Mouse (Mus musculus) telencephalon, adult 2 months (tissue): Measurements from ENCODE around the gene Dus2.

Experiments used
- DNase-seq: peaks from one replicate; pipeline ENCODE4 v3.0.0-alpha.2; 2011; ENCODE audit warnings: low read depth, low spot score

Dus2 gene

DNA sequence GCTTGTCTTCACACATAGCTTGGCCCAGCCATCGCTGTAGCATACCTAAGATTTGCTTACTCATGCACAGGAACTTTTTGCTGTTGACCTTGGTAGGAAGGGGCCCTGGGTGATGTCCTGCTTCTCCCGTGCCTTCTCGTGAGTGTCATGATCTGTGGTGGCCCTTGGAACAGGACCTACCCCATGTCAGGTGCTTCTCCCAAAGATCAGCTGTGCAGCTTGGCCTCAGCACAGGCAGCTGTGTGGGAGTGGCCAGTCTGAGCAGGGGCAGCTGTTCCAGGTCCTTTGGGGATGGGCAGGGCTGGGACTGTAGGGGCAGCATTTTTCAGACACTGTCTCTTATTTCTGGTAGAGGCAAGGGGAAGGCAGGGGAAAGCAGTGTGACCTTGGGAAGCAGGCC lies 53.0 kb downstream of the Dus2 start:
- no peak for DNase-seq

- no peak for DNase-seq
These were observed 55.9 kb downstream of the Dus2 start for GRCm38 (mm10) chr8:106046872-106047559.

GRCm38 (mm10) chr8:106047854-106048630 lies 56.9 kb downstream of the Dus2 start:
- DNase-seq: no peak

DNA sequence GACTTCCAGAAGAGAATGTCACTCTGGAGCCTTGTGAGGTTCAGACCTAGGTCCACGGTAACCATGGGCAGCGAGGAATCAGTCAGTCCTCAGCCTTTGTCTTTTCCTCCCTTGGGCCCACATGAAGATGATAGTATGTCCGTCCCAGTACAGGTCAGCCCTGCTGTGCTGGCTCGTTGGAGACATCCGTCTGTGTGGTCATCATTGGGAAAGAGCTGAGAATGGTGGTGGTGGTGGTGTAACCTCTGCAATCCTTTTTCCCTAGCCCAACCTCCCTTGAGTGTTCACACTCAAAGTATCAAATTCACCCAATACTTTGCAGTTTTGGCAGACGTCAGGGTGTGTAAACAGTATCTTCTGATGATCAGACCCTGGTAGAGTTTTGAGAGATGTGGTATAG lies 58.7 kb downstream of the Dus2 start:
- no peak for DNase-seq

DNA sequence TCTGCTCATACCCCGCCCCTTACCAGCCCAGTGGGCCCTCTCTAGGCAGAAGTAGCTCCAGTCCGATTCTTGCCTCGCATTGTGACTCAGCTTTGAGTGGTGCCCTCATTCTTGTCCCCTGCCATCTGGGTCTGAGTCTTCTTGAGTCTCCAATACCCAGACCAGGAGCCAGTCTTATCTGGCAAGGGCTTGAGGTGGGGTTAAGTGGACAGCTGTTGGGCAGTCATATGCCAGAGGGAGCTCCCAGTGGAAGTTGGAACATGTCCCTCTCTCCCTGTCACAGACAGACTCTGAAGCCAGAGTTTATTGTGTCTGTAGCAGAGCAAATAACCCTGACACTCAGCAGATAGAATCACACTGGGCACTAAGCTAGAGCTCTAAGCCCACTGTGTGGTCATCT lies 59.9 kb downstream of the Dus2 start:
- DNase-seq: no peak

DNA sequence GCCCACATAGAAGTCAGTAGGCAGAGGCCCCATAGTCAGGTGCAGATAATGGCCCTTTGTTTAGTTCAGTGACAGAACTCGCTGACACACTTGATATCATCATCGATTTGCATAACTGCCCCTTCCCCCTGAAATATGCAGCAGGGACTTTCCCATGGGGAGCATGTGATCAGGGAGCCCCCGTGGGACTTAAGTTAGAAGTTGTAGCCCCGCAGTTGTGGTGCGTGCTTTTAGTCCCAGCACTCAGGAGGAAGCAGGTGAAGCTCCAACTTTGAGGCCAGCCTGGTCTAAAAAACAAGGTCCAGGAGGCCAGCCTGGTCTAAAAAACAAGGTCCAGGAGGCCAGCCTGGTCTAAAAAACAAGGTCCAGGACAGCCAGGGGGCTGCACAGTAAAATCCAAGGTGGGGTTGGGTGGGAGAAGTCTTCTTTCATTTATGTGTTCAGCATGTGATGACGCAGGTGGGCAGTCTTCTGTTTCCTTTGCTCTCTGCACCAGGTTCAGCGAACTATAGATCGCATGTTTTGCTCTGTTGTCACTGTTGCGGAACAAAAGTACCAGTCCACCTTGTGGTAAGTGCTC lies 61.5 kb downstream of the Dus2 start:
- no peak for DNase-seq

DNA sequence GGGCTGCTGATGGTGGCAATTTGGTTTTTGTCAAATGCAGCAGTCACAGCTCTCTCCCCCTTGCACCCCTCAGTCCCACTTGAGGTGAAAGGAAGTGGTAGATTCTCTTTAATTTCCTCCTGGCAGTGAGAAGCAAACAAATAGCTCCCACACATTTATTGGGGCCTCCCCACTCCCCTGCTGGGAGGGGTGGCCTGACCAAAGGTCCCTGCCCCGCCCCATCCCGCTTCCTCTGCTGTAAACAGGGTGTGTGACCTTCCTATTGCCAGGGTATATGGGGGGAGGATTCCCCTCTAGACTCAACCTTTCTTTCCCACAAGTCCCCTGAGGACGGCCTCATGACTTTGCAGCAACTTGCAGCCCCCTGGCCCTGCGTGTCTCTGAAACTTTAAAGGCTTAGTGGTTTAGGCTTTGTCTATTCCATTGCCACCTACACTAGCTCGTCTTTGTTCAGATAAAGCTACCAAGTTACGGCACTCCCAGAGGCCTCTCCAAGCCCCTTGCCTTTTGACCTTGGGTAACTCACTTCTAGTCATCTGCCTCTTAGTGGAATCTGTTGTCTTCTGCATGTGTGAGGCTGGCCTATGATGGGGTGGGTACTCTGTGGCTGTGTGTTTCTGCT lies 63.2 kb downstream of the Dus2 start:
- no peak for DNase-seq

DNA sequence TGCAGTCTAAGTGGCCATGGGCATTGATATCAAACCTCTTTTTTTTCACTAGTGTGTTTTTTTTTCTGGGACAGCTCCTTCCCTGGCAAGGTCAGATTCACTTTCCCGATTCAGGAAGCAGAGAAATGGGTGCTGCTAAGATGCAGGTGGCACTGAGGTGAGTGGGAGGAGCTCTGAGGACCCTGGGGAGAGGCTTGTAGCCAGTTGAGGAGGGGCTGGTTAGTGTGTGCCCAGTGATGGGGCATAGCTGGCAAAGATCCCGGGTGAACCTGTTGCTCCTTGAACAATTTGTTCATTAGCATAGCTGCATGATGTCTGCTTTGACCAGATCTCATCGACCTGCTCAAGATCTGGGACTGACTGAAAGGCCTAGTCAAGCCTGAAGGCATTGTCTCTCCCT lies 63.9 kb downstream of the Dus2 start:
- no peak for DNase-seq

DNA sequence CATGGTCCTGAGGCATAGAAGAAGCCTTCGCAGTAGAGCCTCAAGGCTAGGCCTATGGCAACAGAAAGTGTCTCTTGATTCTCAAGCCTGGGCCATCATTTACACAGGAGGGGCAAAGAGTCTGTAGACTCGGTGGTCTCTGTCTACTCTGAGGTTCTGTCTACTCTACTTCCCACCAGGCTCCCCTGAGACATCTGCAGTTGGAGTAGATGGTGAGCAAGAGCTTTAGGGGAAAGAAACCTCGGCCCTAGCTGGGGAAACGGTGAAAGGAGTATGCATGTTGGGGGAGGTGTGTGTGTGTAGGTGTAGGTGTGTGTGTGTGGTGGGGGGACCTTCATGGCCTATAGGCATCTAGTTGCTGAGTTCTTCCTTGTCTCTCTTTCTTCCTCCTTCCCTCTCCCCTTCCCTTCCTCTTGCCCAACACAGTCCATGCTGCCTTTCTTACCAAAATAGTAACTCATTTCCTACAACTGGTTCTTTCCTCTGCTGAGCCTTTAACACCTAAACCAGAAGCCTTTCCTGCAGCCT lies 65.4 kb downstream of the Dus2 start:
- DNase-seq: no peak

GRCm38 (mm10) chr8:106058731-106059612 lies 67.8 kb downstream of the Dus2 start, which contains the start of gene Nfatc3:
Gene Nfatc3 (plus strand): TSS chr8:106058840.
- peak; percentile 96 for DNase-seq

GRCm38 (mm10) chr8:106059613-106060371 lies 68.7 kb downstream of the Dus2 start:
- no peak for DNase-seq

GRCm38 (mm10) chr8:106060521-106060920 lies 69.4 kb downstream of the Dus2 start:
- no peak for DNase-seq

GRCm38 (mm10) chr8:106061686-106062085 lies 70.5 kb downstream of the Dus2 start:
- DNase-seq: no peak

DNA sequence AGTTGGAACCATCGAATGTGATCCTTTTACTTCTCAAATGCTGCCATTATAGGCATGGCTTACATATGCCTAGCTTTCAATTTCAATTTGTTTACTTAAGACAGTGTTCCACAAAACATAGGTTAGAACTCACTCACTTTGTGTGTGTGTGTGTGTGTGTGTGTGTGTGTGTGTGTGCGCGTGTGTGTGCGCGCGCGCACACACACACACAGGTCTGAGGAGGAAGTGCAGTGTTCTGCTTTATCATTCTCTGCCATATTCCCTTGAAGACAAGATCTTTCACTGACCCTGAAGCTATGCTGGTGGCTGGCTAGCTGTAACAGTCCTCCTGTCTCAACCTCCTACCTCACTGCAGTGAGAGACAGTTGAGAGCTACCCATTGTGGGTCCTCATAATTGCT lies 71.9 kb downstream of the Dus2 start:
- no peak for DNase-seq

GRCm38 (mm10) chr8:106066721-106067120 lies 75.6 kb downstream of the Dus2 start:
- peak; percentile 79 for DNase-seq

- DNase-seq: no peak
These were observed 78.4 kb downstream of the Dus2 start for GRCm38 (mm10) chr8:106069565-106069964.

GRCm38 (mm10) chr8:106072113-106072512 lies 81.0 kb downstream of the Dus2 start:
- no peak for DNase-seq

- DNase-seq: no peak
These were observed 83.1 kb downstream of the Dus2 start for GRCm38 (mm10) chr8:106074236-106074635.

GRCm38 (mm10) chr8:106074659-106075058 lies 83.5 kb downstream of the Dus2 start:
- no peak for DNase-seq

- DNase-seq: peak; percentile 53
These were observed 84.2 kb downstream of the Dus2 start for GRCm38 (mm10) chr8:106075161-106075862.
